Mouse (Mus musculus): ENCODE results near the gene Ncor2. TPM values are rescaled to one million over a fixed set of nuclear protein-coding genes. Genes with fewer than 3 reads are reported as not detected.

Gene Ncor2
- polyA plus RNA-seq, 1 experiment from 2014 or later: 34.9 TPM

- no peak for ATAC-seq (ENCODE audit: low FRiP score, low read depth)
- no peaks in the 10 kb centered on the region for H3K9me3 ChIP-seq
- H3K9ac ChIP-seq: peak overlapping the region; percentile 73
- H3K4me3 ChIP-seq: peak overlapping the region; percentile 43
- H3K27me3 ChIP-seq: no peaks in the 10 kb centered on the region
- peak overlapping the region; percentile 100 for H3K27ac ChIP-seq
- H3K36me3 ChIP-seq: no peaks in the 10 kb centered on the region
- peaks cover 91% of the 10 kb centered on the region for H3K4me1 ChIP-seq
- WGBS: 78% methylated on average over 5 of the region's 5 CpGs
- H3K4me2 ChIP-seq (replicated peaks): peak overlapping the region; percentile 82
Observed at GRCm38 (mm10) chr5:125139669-125140068, 39.4 kb downstream of the Ncor2 start.

GRCm38 (mm10) chr5:125138841-125139430 is 40.1 kb downstream of the Ncor2 start:
- no peaks in the 10 kb centered on the region for H3K27me3 ChIP-seq
- WGBS: 85% methylated on average over 13 of the region's 13 CpGs
- H3K4me3 ChIP-seq: 0 out of 2 replicates have a peak overlapping the region, but pooled peaks have one; percentile 0
- H3K4me1 ChIP-seq: peaks cover 92% of the 10 kb centered on the region
- H3K27ac ChIP-seq: peak overlapping the region; percentile 100; the same call in 1 of the 2 replicates
- peak overlapping the region; percentile 82 for H3K4me2 ChIP-seq (replicated peaks)
- H3K9me3 ChIP-seq: no peaks in the 10 kb centered on the region
- ATAC-seq (ENCODE audit: low FRiP score, low read depth): no peak
- peak overlapping the region; percentile 39; the same call in 1 of the 2 replicates for H3K9ac ChIP-seq
- no peaks in the 10 kb centered on the region for H3K36me3 ChIP-seq

DNA sequence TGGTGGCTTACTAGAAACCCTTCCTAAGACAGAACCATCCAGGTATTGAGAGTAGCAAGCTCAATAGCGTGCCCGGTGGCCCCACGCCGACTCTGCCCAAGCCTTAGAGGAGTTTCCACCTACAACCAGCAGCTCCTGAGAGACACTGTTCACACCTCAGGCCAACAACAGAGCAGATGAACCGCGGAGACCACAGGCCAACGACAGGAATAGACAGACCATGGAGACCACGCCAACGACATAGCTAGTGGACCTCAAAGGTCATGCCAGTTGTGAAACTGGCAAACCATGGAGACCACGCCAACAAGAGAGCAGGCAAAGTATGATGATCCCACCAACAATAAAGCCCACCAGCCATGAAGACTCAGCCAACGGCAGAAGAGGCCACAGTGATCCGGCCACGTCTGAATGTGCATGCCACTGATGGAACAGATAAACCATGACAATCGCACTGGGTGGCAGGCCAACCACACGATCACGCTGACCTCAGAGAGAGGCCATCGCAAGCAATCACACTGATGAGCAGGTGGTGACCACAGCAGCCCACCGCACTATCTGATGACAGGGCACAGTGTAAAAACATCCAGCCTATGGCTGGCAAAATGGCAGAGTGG is 41.2 kb downstream of the Ncor2 start:
- no peak overlapping the region for H3K4me2 ChIP-seq (replicated peaks)
- no peaks in the 10 kb centered on the region for H3K9me3 ChIP-seq
- H3K27me3 ChIP-seq: no peaks in the 10 kb centered on the region
- WGBS: 88% methylated on average over 18 of the region's 18 CpGs
- ATAC-seq (ENCODE audit: low FRiP score, low read depth): no peak
- H3K27ac ChIP-seq: peak overlapping the region; percentile 39; the same call in 1 of the 2 replicates
- H3K9ac ChIP-seq: no peak overlapping the region
- H3K4me3 ChIP-seq: no peak overlapping the region
- H3K4me1 ChIP-seq: peaks cover 92% of the 10 kb centered on the region
- no peaks in the 10 kb centered on the region for H3K36me3 ChIP-seq

DNA sequence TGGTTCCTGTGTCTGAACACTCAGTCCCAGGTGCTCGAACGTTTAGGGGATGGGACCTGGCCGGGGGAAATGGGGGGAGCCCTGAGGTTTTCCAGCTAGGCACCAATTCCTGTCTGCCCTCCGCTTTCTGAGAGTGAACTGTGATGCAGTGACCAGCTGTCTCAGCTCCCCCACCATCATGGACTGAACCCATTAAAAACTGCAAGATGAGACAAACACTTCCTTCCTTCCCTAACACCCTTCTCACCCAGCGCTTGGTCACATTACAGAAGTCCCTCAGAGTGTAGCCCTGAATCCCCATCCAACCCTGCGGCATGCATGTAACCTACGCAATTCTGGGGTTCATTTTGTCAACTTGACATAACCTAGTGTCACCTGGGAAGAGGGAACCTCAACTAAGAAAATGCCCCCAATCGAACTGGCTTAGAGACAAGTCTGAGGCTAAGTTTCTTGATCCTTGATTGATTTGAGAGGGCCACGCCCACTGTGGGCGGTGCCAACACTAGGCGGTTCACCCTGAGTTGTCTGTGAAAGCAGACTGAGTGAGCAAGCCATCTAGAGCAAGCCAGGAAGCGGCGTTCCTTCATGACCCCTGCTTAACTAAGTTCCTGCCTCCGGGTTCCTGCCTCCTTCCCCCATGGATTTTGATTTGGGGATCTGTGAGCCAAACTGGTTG is 41.9 kb downstream of the Ncor2 start:
- Histone ChIP-seq H3K4me2 (replicated peaks) (peak overlapping the region; percentile 9; the same call in 1 of the 2 replicates), H3K9me3 (no peaks in the 10 kb centered on the region), H3K4me1 (peaks cover 92% of the 10 kb centered on the region), H3K27me3 (no peaks in the 10 kb centered on the region), H3K27ac (peak overlapping the region; percentile 55; the same call in 1 of the 2 replicates), H3K36me3 (no peaks in the 10 kb centered on the region), H3K9ac (0 out of 2 replicates have a peak overlapping the region, but pooled peaks have one; percentile 19), H3K4me3 (no peak overlapping the region)
- no peak for ATAC-seq (ENCODE audit: low FRiP score, low read depth)
- WGBS: 39% methylated on average over 14 of the region's 14 CpGs

- 55% methylated on average over 5 of the region's 5 CpGs for WGBS
- H3K4me2 ChIP-seq (replicated peaks): peak overlapping the region; percentile 9; the same call in 1 of the 2 replicates
- no peaks in the 10 kb centered on the region for H3K9me3 ChIP-seq
- H3K27me3 ChIP-seq: no peaks in the 10 kb centered on the region
- H3K27ac ChIP-seq: peak overlapping the region; percentile 55; the same call in 1 of the 2 replicates
- no peak for ATAC-seq (ENCODE audit: low FRiP score, low read depth)
- peaks cover 92% of the 10 kb centered on the region for H3K4me1 ChIP-seq
- H3K4me3 ChIP-seq: no peak overlapping the region
- no peaks in the 10 kb centered on the region for H3K36me3 ChIP-seq
- 0 out of 2 replicates have a peak overlapping the region, but pooled peaks have one; percentile 19 for H3K9ac ChIP-seq
Observed at GRCm38 (mm10) chr5:125136296-125136995, 42.6 kb downstream of the Ncor2 start.

DNA sequence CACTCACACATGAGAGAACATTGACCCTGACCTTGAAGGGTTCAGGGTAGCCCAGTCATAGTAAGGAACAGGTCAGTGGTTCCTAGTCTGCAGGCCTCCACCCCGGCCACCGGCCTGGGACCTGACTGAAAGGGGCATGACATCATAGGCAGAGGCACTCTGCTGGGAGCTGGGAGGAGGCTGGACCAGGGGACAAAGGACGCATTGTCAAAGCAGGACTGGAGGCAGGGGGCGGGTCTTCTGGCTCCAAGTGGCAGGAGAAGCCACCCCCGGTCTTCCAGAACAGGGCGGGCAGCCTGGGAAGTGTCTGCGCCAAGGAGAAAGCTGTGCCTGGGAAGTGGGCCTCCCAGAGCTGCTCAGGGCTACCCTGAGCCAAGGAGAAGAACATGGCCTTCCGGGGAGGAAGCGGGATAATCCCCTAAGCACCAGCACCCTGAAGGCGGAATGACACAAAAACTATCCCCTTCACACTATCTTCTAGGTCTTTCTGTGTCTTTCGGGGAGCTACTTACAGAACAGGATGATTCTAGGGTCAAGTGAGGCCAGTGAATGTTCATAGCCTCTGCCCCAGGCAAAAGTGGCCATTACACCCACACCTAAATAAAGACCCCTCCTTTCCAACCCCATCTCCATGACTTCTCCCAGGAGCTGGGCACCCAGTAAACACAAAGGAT is 44.1 kb downstream of the Ncor2 start:
- Histone ChIP-seq H3K9ac (0 out of 2 replicates have a peak overlapping the region, but pooled peaks have one; percentile 26), H3K4me3 (no peak overlapping the region), H3K4me2 (replicated peaks) (peak overlapping the region; percentile 25), H3K4me1 (peaks cover 93% of the 10 kb centered on the region), H3K27ac (peak overlapping the region; percentile 88), H3K27me3 (no peaks in the 10 kb centered on the region), H3K36me3 (no peaks in the 10 kb centered on the region), H3K9me3 (no peaks in the 10 kb centered on the region)
- 34% methylated on average over 11 of the region's 11 CpGs for WGBS
- ATAC-seq (ENCODE audit: low FRiP score, low read depth): peak; percentile 54

DNA sequence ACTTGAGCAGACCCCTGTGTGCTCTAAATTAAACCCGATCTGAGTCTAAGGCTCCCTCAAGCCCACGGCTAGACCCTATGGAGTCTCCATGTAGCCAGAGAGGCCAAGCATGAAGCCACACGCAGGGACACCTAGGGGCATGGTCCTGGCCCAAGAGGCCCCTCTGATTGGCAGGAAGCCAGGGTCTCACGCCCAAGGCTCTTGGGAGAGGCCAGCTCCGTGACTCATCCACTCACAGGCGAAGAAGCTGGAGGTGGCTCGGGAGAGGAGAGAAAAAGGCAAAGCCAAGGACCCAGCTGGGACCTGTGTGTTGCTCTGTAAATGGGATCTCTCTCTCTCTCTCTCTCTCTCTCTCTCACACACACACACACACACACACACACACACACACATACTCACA is 44.6 kb downstream of the Ncor2 start:
- H3K4me3 ChIP-seq: no peak overlapping the region
- H3K4me2 ChIP-seq (replicated peaks): peak overlapping the region; percentile 25
- no peaks in the 10 kb centered on the region for H3K9me3 ChIP-seq
- 0 out of 2 replicates have a peak overlapping the region, but pooled peaks have one; percentile 48 for H3K9ac ChIP-seq
- peaks cover 93% of the 10 kb centered on the region for H3K4me1 ChIP-seq
- H3K27ac ChIP-seq: peak overlapping the region; percentile 88
- H3K36me3 ChIP-seq: no peaks in the 10 kb centered on the region
- no peaks in the 10 kb centered on the region for H3K27me3 ChIP-seq
- 51% methylated on average over 5 of the region's 7 CpGs for WGBS
- ATAC-seq (ENCODE audit: low FRiP score, low read depth): no peak

- Histone ChIP-seq H3K4me2 (replicated peaks) (no peak overlapping the region), H3K9me3 (no peaks in the 10 kb centered on the region), H3K27me3 (no peaks in the 10 kb centered on the region), H3K4me1 (peaks cover 93% of the 10 kb centered on the region), H3K36me3 (no peaks in the 10 kb centered on the region), H3K4me3 (no peak overlapping the region), H3K27ac (peak overlapping the region; percentile 88; the same call in 1 of the 2 replicates), H3K9ac (no peak overlapping the region)
- WGBS: 68% methylated on average over 4 of the region's 4 CpGs
- no peak for ATAC-seq (ENCODE audit: low FRiP score, low read depth)
Observed at GRCm38 (mm10) chr5:125133651-125134050, 45.4 kb downstream of the Ncor2 start.

- no peaks in the 10 kb centered on the region for H3K36me3 ChIP-seq
- H3K27ac ChIP-seq: no peak overlapping the region; the same call in 1 of the 2 replicates
- peaks cover 93% of the 10 kb centered on the region for H3K4me1 ChIP-seq
- H3K9me3 ChIP-seq: no peaks in the 10 kb centered on the region
- peak overlapping the region; percentile 21 for H3K9ac ChIP-seq
- WGBS: 92% methylated on average over 13 of the region's 13 CpGs
- H3K4me3 ChIP-seq: no peak overlapping the region
- H3K4me2 ChIP-seq (replicated peaks): no peak overlapping the region
- no peaks in the 10 kb centered on the region for H3K27me3 ChIP-seq
- no peak for ATAC-seq (ENCODE audit: low FRiP score, low read depth)
Observed at GRCm38 (mm10) chr5:125132566-125133260, 46.3 kb downstream of the Ncor2 start.

- H3K27ac ChIP-seq: peak overlapping the region; percentile 75; the same call in 1 of the 2 replicates
- no peaks in the 10 kb centered on the region for H3K27me3 ChIP-seq
- H3K4me1 ChIP-seq: peaks cover 89% of the 10 kb centered on the region
- no peak overlapping the region for H3K9ac ChIP-seq
- 82% methylated on average over 2 of the region's 2 CpGs for WGBS
- H3K36me3 ChIP-seq: no peaks in the 10 kb centered on the region
- no peaks in the 10 kb centered on the region for H3K9me3 ChIP-seq
- H3K4me2 ChIP-seq (replicated peaks): no peak overlapping the region
- no peak for ATAC-seq (ENCODE audit: low FRiP score, low read depth)
- H3K4me3 ChIP-seq: no peak overlapping the region
Observed at GRCm38 (mm10) chr5:125132069-125132468, 47.0 kb downstream of the Ncor2 start.

DNA sequence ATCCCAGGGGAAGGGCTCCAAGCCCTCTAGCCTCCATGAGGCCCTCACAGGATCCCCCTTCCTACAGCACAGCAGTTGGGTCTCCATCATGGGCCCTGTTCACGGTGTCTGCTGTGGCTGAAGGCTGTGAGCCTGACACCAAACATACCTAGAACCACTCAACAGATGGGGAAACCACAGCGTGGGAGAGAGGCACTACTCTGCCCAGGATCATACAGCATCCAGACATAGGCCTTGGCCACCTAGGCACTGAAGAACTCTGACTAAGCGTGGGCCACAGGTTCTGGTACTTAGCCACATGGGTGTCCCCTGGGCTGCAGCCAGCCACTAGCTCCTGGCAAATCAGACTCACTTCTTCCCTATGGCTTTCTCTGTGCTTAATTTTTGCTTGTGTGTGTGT is 48.6 kb downstream of the Ncor2 start:
- peaks cover 90% of the 10 kb centered on the region for H3K4me1 ChIP-seq
- no peaks in the 10 kb centered on the region for H3K27me3 ChIP-seq
- no peaks in the 10 kb centered on the region for H3K36me3 ChIP-seq
- WGBS: 90% methylated on average over 3 of the region's 3 CpGs
- no peak overlapping the region for H3K4me2 ChIP-seq (replicated peaks)
- H3K4me3 ChIP-seq: no peak overlapping the region
- no peak for ATAC-seq (ENCODE audit: low FRiP score, low read depth)
- no peaks in the 10 kb centered on the region for H3K9me3 ChIP-seq
- H3K27ac ChIP-seq: no peak overlapping the region
- H3K9ac ChIP-seq: no peak overlapping the region; the same call in none of the 2 replicates

Data from limb, embryonic 13.5 days (tissue).